Mouse (Mus musculus): Measurements from ENCODE around the gene Steap3. TPM values are rescaled to one million over a fixed set of nuclear protein-coding genes. Genes with fewer than 3 reads are reported as not detected.

The Steap3 gene
- polyA plus RNA-seq, 1 experiment from 2014 or later, result 85.3 TPM

GRCm38 (mm10) chr1:120204834-120205233 lies 67.7 kb downstream of the Steap3 start:
- in situ Hi-C loops (cut with MboI; ENCODE audit: low pct_unique_long_range_greater_than_20kb), result no loop called here
- ATAC-seq, result peak; percentile 81
- CTCF ChIA-PET, result interaction anchor here (1.4 to 3.9 kb wide), 3 partner anchors 7 to 37 kb away, joined by 3 to 25 read pairs (median 12); no protein-coding TSS in a partner anchor

DNA sequence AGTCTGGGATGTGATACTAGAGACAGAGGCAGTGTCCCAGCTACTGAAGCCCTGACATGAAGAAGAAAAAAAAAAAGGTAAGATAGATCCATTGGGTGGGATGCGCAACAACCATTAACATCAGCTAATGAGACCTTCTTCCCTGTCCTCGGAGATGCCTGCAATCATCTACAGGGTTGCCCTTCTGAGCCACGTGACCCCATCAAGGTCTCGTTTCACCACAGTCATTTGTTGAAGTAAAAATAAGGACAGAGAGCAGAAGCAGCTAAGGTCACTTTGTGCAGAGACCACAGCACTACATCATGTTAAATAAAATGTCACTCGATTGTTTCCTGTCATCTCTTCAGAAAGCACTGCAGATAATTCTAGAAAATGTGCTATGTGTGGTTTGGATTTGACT lies 68.7 kb downstream of the Steap3 start:
- H3K27me3 ChIP-seq, result no peaks in the 10 kb centered on the region
- ChIA-PET POLR2A (no interaction called here), CTCF (interaction anchor here (2.8 kb wide), 1 partner anchor 27 kb away, joined by 12 read pairs; no protein-coding TSS in a partner anchor)
- TF ChIP-seq CTCF (IDR thresholded peaks at IDR 0.05), result no peak
- ATAC-seq, result no peak
- no peak for DNase-seq (ENCODE audit: low read depth, low spot score)
- in situ Hi-C loops (cut with MboI; ENCODE audit: low pct_unique_long_range_greater_than_20kb), result no loop called here

More at GRCm38 (mm10) chr1:120204834-120205233, 67.7 kb downstream of the Steap3 start:
- POLR2A ChIA-PET, result no interaction called here
- DNase-seq (ENCODE audit: low read depth, low spot score), result peak; percentile 28
- no peaks in the 10 kb centered on the region for H3K27me3 ChIP-seq
- no peak for TF ChIP-seq CTCF (IDR thresholded peaks at IDR 0.05)

DNA sequence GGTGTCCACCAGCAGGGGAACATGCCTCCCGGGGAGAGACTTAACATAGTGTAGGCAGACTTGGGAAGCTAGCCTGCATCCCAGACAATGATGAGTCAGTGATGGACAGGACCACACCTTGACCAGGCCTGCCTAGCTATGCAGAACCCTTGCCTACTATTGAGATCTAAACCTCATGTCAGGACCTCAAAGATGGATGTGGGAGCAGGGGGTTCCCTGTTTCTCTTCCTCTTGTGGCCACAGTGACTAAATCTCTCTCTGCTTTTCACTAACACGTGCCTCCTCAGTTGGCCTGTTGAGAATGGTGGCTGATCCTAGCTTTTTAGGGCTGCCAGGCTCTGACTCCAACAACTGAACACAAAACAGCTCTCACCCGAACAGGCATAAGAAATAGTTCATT lies 70.0 kb downstream of the Steap3 start:
- in situ Hi-C loops (cut with MboI; ENCODE audit: low pct_unique_long_range_greater_than_20kb), result no loop called here
- no peaks in the 10 kb centered on the region for H3K27me3 ChIP-seq
- ChIA-PET CTCF (interaction anchor here (1.1 kb wide), 1 partner anchor 64 kb away, joined by 3 read pairs; no protein-coding TSS in a partner anchor), POLR2A (interaction anchor here (0.5 kb wide), 1 partner anchor 80 kb away, joined by 3 read pairs; no protein-coding TSS in a partner anchor)
- TF ChIP-seq CTCF (IDR thresholded peaks at IDR 0.05), result no peak
- DNase-seq (ENCODE audit: low read depth, low spot score), result no peak
- no peak for ATAC-seq

GRCm38 (mm10) chr1:120198942-120199341 lies 73.6 kb downstream of the Steap3 start:
- POLR2A ChIA-PET, result no interaction called here
- in situ Hi-C loops (cut with MboI; ENCODE audit: low pct_unique_long_range_greater_than_20kb), result no loop called here
- TF ChIP-seq CTCF (IDR thresholded peaks at IDR 0.05), result no peak
- ATAC-seq (no peak), DNase-seq (ENCODE audit: low read depth, low spot score) (no peak)
- H3K27me3 ChIP-seq, result no peaks in the 10 kb centered on the region
- CTCF ChIA-PET, result interaction anchor here (1.1 to 5.2 kb wide), 5 partner anchors 8 to 91 kb away, joined by 3 to 38 read pairs (median 25); no protein-coding TSS in a partner anchor

DNA sequence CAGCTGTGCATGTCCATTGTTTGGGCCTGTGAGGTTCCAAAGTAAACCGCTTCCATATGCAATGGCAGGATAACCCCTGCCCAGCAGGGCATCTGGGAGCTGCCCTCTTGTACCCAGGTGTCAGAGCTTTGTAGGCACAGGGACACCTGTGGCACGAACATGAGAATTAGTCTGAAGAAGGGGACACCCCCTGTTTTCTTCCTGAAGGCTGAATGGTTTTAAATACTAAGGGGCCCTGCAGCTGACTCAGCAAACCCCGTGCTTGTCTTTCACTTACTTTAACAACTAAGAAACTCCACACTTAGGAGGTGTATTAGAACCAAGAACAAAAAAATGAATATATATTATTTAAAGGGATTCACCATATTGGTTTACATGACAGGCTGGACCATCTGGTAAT lies 74.4 kb downstream of the Steap3 start:
- CTCF ChIA-PET, result interaction anchor here (0.8 to 5.2 kb wide), 11 partner anchors 8 to 352 kb away, joined by 3 to 38 read pairs (median 7); no protein-coding TSS in a partner anchor
- no peak for TF ChIP-seq CTCF (IDR thresholded peaks at IDR 0.05)
- ATAC-seq (no peak), DNase-seq (ENCODE audit: low read depth, low spot score) (no peak)
- in situ Hi-C loops (cut with MboI; ENCODE audit: low pct_unique_long_range_greater_than_20kb), result no loop called here
- no peaks in the 10 kb centered on the region for H3K27me3 ChIP-seq
- POLR2A ChIA-PET, result interaction anchor here (1.0 kb wide), 1 partner anchor 33 kb away, joined by 3 read pairs; no protein-coding TSS in a partner anchor

GRCm38 (mm10) chr1:120197189-120197588 lies 75.3 kb downstream of the Steap3 start:
- ATAC-seq (peak; percentile 97), DNase-seq (ENCODE audit: low read depth, low spot score) (peak; percentile 56)
- ChIA-PET CTCF (interaction anchor here (0.6 to 5.2 kb wide), 25 partner anchors 9 to 353 kb away, joined by 3 to 38 read pairs (median 4); no protein-coding TSS in a partner anchor), POLR2A (interaction anchor here (0.6 to 1.0 kb wide), 3 partner anchors 34 to 258 kb away, joined by 3 to 7 read pairs (median 3); no protein-coding TSS in a partner anchor)
- no peaks in the 10 kb centered on the region for H3K27me3 ChIP-seq
- TF ChIP-seq CTCF (IDR thresholded peaks at IDR 0.05), result peak; percentile 97
- in situ Hi-C loops (cut with MboI; ENCODE audit: low pct_unique_long_range_greater_than_20kb), result no loop called here

- POLR2A ChIA-PET, result interaction anchor here (0.6 to 0.7 kb wide), 2 partner anchors 137 to 258 kb away, joined by 3 to 7 read pairs; no protein-coding TSS in a partner anchor
- in situ Hi-C loops (cut with MboI; ENCODE audit: low pct_unique_long_range_greater_than_20kb), result no loop called here
- CTCF ChIA-PET, result interaction anchor here (0.7 to 5.2 kb wide), 21 partner anchors 10 to 353 kb away, joined by 3 to 38 read pairs (median 4); no protein-coding TSS in a partner anchor
- no peak for TF ChIP-seq CTCF (IDR thresholded peaks at IDR 0.05)
- no peaks in the 10 kb centered on the region for H3K27me3 ChIP-seq
- DNase-seq (ENCODE audit: low read depth, low spot score) (no peak), ATAC-seq (no peak)
Measured at GRCm38 (mm10) chr1:120196724-120197123, 75.8 kb downstream of the Steap3 start.

GRCm38 (mm10) chr1:120195947-120196346 lies 76.6 kb downstream of the Steap3 start:
- CTCF ChIA-PET, result interaction anchor here (2.9 to 5.2 kb wide), 3 partner anchors 10 to 94 kb away, joined by 18 to 38 read pairs (median 30); no protein-coding TSS in a partner anchor
- ATAC-seq (no peak), DNase-seq (ENCODE audit: low read depth, low spot score) (no peak)
- H3K27me3 ChIP-seq, result no peaks in the 10 kb centered on the region
- in situ Hi-C loops (cut with MboI; ENCODE audit: low pct_unique_long_range_greater_than_20kb), result no loop called here
- TF ChIP-seq CTCF (IDR thresholded peaks at IDR 0.05), result no peak
- POLR2A ChIA-PET, result no interaction called here

- ChIA-PET POLR2A (no interaction called here), CTCF (no interaction called here)
- in situ Hi-C loops (cut with MboI; ENCODE audit: low pct_unique_long_range_greater_than_20kb), result loop anchor here (5.0 kb wide), 1 partner anchor 99 kb away; no protein-coding TSS in a partner anchor
- TF ChIP-seq CTCF (IDR thresholded peaks at IDR 0.05), result no peak
- no peaks in the 10 kb centered on the region for H3K27me3 ChIP-seq
- DNase-seq (ENCODE audit: low read depth, low spot score) (no peak), ATAC-seq (no peak)
Measured at GRCm38 (mm10) chr1:120193586-120193985, 78.9 kb downstream of the Steap3 start.

DNA sequence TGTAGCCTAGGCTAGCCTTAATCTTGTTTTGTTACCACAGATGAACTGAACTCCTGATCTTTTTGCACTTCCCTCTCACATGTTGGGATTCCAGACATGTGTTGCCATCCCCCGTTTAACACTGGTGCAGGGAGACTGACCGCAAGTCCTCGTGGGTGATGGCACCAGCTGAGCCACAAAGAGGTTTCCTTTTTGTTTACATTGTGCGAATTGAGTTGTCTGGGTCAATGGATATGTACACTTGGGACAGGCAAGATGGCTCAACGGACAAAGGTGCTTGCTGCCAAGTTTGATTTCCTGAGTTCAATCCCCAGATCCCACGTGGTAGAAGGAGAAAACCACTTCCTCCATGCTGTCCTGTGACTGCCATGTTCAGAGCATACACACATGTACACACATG lies 80.2 kb downstream of the Steap3 start:
- ATAC-seq, result no peak
- POLR2A ChIA-PET, result no interaction called here
- no peak for TF ChIP-seq CTCF (IDR thresholded peaks at IDR 0.05)
- DNase-seq (ENCODE audit: low read depth, low spot score), result no peak
- CTCF ChIA-PET, result no interaction called here
- H3K27me3 ChIP-seq, result no peaks in the 10 kb centered on the region
- in situ Hi-C loops (cut with MboI; ENCODE audit: low pct_unique_long_range_greater_than_20kb), result loop anchor here (5.0 kb wide), 1 partner anchor 100 kb away; no protein-coding TSS in a partner anchor

- no peaks in the 10 kb centered on the region for H3K27me3 ChIP-seq
- ATAC-seq (no peak), DNase-seq (ENCODE audit: low read depth, low spot score) (no peak)
- ChIA-PET POLR2A (no interaction called here), CTCF (interaction anchor here (1.4 kb wide), 1 partner anchor 36 kb away, joined by 3 read pairs; no protein-coding TSS in a partner anchor)
- in situ Hi-C loops (cut with MboI; ENCODE audit: low pct_unique_long_range_greater_than_20kb), result loop anchor here (5.0 kb wide), 1 partner anchor 101 kb away; no protein-coding TSS in a partner anchor
- no peak for TF ChIP-seq CTCF (IDR thresholded peaks at IDR 0.05)
Measured at GRCm38 (mm10) chr1:120190946-120191345, 81.6 kb downstream of the Steap3 start.

Measured in Patski (cell line).